Mouse (Mus musculus) E14TG2a.4 (cell line): ENCODE results near the gene Pdhx.
A peak's percentile ranks its signal among the peaks of the same experiment; 100 is the strongest.

Experiments
- H3K27me3 ChIP-seq: 2 replicates; pipeline ENCODE4 v1.6.1; 2014; ENCODE audit warnings: low read length, control low read depth; ENCODE audit not compliant: insufficient read depth
- H3K36me3 ChIP-seq: 2 replicates; pipeline ENCODE4 v1.6.1; 2014; ENCODE audit warnings: low read length, control low read depth; ENCODE audit not compliant: insufficient read depth
- H3K4me1 ChIP-seq: replicated peaks from 2 replicates; pipeline ENCODE4 v1.6.1; 2014; ENCODE audit warnings: low read depth, low read length, control low read depth
- H3K4me3 ChIP-seq: replicated peaks from 2 replicates; pipeline ENCODE4 v1.5.1; 2014; ENCODE audit warnings: mild to moderate bottlenecking, low read length
- H3K9me3 ChIP-seq: 2 replicates; pipeline ENCODE4 v1.6.1; 2014; ENCODE audit warnings: low read length, control low read depth
- CTCF ChIP-seq: conservative IDR thresholded peaks from 2 replicates; pipeline ENCODE4 v1.5.1; 2014; ENCODE audit warnings: low read length
- NANOG ChIP-seq: IDR thresholded peaks from 2 replicates; pipeline ENCODE4 v1.6.1; 2014; ENCODE audit warnings: borderline replicate concordance, low read length, mixed read lengths
- POU5F1 ChIP-seq: IDR thresholded peaks from 2 replicates; pipeline ENCODE4 v1.6.1; 2014; ENCODE audit warnings: low read length, borderline replicate concordance

The Pdhx gene

GRCm38 (mm10) chr2:103073219-103073982 lies at the start of gene Pdhx, which contains the start of gene Apip:
Gene Pdhx (minus strand): TSS chr2:103073513.
Gene Apip (plus strand): TSS chr2:103073675.
- TF ChIP-seq CTCF (no peak), POU5F1 (no peak), NANOG (no peak)
- peak within 1 kb of the TSS; percentile 95 for H3K4me3 ChIP-seq
- H3K9me3 ChIP-seq: 0 out of 2 replicates have a peak, but pooled peaks cover 3% of the 10 kb centered on the region
- H3K4me1 ChIP-seq: peaks cover 20% of the 10 kb centered on the region
- H3K36me3 ChIP-seq: peaks cover 17% of the 10 kb centered on the region; the same call in 1 of the 2 replicates
- no peaks in the 10 kb centered on the region for H3K27me3 ChIP-seq

DNA sequence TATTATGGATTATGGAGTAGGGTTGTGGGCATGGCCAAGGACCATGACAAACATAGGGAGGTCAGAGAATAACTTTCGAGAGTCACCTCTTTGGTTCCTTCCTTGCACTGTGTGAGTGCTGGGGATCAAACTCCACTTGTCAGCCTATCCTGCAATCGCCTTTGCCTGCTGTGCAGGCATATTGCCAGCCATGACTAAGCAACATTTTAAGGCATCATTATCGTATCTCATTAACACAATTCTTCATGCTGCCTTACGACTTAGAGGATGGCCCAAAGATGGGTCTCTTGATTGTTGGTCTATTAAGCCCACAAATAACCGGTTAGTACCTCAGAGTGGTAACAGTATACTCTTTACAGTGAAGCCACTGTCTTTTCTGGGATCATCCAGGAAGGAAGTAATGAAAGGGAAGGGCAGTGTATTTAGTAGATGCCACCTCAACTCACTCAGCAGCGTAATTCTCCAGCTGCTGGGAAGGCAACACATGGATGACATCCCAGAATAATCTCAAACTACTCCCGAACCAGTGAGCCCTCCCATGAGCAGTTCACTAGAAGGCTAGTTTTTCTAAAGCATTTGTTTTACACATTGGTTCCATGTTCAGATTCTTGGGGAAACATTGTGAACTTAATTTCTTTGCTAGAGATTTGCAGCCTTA lies 46.0 kb upstream of the Pdhx start:
- Histone ChIP-seq H3K9me3 (no peaks in the 10 kb centered on the region), H3K27me3 (no peaks in the 10 kb centered on the region), H3K4me3 (no peak overlapping the region), H3K4me1 (no peaks in the 10 kb centered on the region), H3K36me3 (no peaks in the 10 kb centered on the region)
- TF ChIP-seq CTCF (no peak), POU5F1 (no peak), NANOG (no peak)

DNA sequence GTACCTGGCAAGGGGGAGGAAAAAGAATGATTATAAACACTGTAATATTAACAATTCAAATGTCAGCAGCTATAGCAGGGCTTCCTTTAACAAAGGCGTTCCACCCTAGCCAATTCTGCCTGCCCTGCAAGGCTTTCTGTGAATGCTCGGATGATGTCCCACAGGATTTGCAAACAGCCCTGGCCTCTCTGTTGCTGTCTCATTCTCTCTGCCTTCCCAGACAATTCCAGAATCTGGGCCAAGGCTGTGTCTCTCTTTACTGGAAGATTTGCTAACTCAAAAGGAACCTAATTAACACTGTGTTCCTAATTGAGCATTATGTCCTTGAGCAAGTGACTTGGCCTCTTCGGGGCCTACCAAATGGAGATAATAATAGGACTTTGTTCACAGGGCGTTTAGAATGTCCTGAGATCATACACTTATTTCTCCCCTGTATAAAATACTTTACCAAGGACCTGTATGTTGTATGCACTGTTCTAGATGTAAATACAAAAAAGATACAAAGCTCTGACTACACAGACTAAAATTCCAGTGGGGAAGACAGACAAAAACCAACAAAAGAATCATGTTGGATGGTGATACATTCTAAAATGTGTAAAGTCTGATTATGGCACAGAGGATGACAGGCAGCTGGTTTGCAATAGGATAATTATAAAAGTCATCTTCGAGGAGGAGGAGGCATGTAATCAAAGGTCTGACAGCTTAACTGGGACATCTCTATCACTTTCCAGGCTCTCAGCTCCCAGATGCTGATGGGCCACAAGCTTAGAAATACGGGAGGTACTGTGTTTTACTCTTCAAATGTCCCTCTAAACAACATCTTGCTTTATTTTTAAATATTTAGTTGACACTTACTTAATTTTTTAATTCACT lies 45.2 kb upstream of the Pdhx start:
- TF ChIP-seq POU5F1 (no peak), NANOG (no peak), CTCF (no peak)
- no peaks in the 10 kb centered on the region for H3K4me1 ChIP-seq
- H3K27me3 ChIP-seq: no peaks in the 10 kb centered on the region
- no peaks in the 10 kb centered on the region for H3K9me3 ChIP-seq
- no peaks in the 10 kb centered on the region for H3K36me3 ChIP-seq
- no peak overlapping the region for H3K4me3 ChIP-seq

DNA sequence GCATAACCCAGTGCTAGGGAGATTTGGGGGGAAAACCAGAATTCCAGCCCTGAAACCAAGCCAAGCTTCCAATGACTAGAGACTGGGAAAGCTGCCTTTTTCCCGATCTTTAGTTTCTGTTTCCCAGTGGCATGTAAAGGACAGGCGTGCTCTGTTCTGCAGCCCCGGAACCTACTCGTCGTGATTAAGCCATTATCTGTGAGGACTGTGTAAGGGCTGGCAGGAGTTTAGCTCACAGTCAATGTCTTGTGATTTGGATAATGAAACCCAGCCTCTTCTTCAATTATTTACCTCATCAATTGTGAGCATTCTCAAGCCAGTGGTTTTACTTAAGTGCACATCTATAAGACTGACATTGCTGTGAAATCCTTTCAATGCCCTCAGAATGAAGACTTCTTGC lies 43.9 kb upstream of the Pdhx start:
- Histone ChIP-seq H3K4me1 (no peaks in the 10 kb centered on the region), H3K36me3 (no peaks in the 10 kb centered on the region), H3K9me3 (no peaks in the 10 kb centered on the region), H3K4me3 (no peak overlapping the region), H3K27me3 (no peaks in the 10 kb centered on the region)
- TF ChIP-seq CTCF: no peak

- Histone ChIP-seq H3K4me3 (no peak overlapping the region), H3K4me1 (no peaks in the 10 kb centered on the region), H3K27me3 (no peaks in the 10 kb centered on the region), H3K9me3 (no peaks in the 10 kb centered on the region), H3K36me3 (no peaks in the 10 kb centered on the region)
- TF ChIP-seq POU5F1 (no peak), CTCF (no peak), NANOG (no peak)
Measured at GRCm38 (mm10) chr2:103111669-103112068, 38.4 kb upstream of the Pdhx start.

DNA sequence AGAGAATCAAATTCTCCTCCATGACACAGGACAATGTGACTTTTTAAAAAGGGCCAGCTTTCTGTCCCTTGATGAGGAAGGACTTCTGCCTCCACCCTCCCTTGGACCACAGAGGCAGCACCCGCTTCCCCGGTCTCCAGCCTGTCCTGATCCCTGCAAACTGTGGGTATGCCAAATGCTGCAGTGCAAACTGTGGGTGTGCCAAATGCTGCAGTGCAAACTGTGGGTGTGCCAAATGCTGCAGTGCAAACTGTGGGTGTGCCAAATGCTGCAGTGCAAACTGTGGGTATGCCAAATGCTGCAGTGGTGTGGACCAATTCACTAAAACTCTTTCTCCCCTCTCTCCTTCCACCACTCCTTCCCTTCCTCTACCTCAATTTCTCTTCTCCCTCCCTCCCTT lies 32.9 kb upstream of the Pdhx start:
- no peaks in the 10 kb centered on the region; the same call in 1 of the 2 replicates for H3K9me3 ChIP-seq
- no peaks in the 10 kb centered on the region for H3K36me3 ChIP-seq
- TF ChIP-seq NANOG (no peak), CTCF (no peak), POU5F1 (no peak)
- no peaks in the 10 kb centered on the region for H3K4me1 ChIP-seq
- H3K27me3 ChIP-seq: no peaks in the 10 kb centered on the region
- no peak overlapping the region for H3K4me3 ChIP-seq

DNA sequence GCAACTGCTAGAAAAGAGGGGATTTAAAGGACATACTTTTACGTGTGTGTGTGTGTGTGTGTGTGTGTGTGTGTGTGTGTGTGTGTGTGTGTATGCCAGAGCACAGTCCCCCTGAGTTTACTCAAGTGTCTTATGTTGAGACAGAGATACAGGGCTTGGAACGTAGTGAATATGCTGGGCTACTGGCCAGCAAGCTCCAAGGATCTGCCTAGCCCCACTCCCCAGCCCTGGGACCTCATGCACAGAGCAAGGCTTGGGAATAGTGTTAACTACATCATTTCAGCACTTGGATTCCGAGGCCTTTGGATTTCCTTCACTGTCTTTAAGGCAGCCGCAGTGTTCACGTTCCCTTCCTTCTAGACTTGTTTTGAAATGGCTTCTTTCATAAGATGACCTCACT lies 29.3 kb upstream of the Pdhx start:
- no peaks in the 10 kb centered on the region for H3K4me1 ChIP-seq
- H3K27me3 ChIP-seq: no peaks in the 10 kb centered on the region
- TF ChIP-seq NANOG: no peak
- no peak for TF ChIP-seq CTCF
- TF ChIP-seq POU5F1: no peak
- no peak overlapping the region for H3K4me3 ChIP-seq
- H3K9me3 ChIP-seq: no peaks in the 10 kb centered on the region; the same call in 1 of the 2 replicates
- no peaks in the 10 kb centered on the region for H3K36me3 ChIP-seq

DNA sequence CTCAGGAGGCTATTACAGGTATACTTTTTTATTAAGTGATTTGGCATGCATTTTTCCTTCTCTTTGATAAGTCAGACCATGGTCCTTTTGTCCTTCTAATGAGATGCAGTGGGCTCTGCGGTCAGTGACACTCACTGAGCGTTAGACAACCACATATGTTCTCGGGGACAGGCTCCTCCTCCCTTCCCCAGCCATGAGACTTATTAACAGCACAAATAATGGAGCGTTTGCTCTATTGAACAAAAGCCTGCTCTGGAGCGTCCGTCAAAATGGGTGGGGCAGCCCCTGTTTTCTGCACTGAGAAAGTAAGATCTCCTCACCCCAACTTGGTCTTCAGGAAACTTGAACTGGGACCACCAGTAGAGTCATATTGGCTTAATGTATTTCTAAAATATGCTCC lies 16.2 kb upstream of the Pdhx start:
- Histone ChIP-seq H3K4me3 (no peak overlapping the region), H3K4me1 (no peaks in the 10 kb centered on the region), H3K9me3 (no peaks in the 10 kb centered on the region), H3K36me3 (peaks cover 18% of the 10 kb centered on the region), H3K27me3 (no peaks in the 10 kb centered on the region)
- TF ChIP-seq POU5F1 (no peak), CTCF (no peak), NANOG (no peak)
